Mouse (Mus musculus): ENCODE results near the gene Uchl4. TPM values are rescaled to one million over a fixed set of nuclear protein-coding genes. Genes with fewer than 3 reads are reported as not detected.
A peak's percentile ranks its signal among the peaks of the same experiment; 100 is the strongest.
"Not testable (repeated sequence)": the region's sequence is repeated elsewhere in the genome, so short reads cannot be mapped to it uniquely, and the experiment has no call there.

Uchl4 gene
- polyA plus RNA-seq, 1 experiment, result 2.5 TPM

GRCm38 (mm10) chr9:64268196-64268595 lies 33.2 kb downstream of the Uchl4 start:
- no peak for TF ChIP-seq CTCF (IDR thresholded peaks at IDR 0.05; ENCODE audit: borderline replicate concordance, insufficient read depth, low read length)
- TF ChIP-seq POLR2A (IDR thresholded peaks at IDR 0.05; ENCODE audit: low read depth, low read length), result no peak
- H3K4me3 ChIP-seq (ENCODE audit: insufficient read depth, low read length), result no peak overlapping the region
- no peaks in the 10 kb centered on the region for H3K4me1 ChIP-seq (ENCODE audit: control insufficient read depth, insufficient read depth, low read length)
- no peak overlapping the region for H3K27ac ChIP-seq (ENCODE audit: insufficient read depth, low read length)

DNA sequence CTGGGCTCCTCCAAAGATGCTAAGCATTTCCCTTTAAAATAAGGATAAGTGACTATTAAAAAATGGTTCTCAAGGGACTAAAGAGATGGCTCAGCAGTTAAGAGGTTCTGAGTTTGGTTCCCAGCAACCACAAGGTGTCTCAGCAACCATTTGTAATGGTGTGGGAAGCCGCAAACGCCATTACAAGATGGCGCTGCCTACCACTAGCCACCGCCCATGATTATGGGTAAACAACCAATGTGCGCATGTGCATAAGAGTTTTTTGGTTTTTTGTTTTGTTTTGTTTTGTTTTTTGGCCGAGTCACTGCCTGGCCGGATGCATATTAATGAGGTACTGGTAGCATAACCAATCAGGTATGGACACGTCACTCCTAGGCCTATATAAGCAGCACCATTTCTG lies 33.8 kb downstream of the Uchl4 start:
- not testable (repeated sequence) for H3K27ac ChIP-seq (ENCODE audit: insufficient read depth, low read length); H3K4me1 ChIP-seq (ENCODE audit: control insufficient read depth, insufficient read depth, low read length); H3K4me3 ChIP-seq (ENCODE audit: insufficient read depth, low read length)

GRCm38 (mm10) chr9:64271249-64271648 lies 36.2 kb downstream of the Uchl4 start:
- H3K4me3 ChIP-seq (ENCODE audit: insufficient read depth, low read length), result no peak overlapping the region
- TF ChIP-seq POLR2A (IDR thresholded peaks at IDR 0.05; ENCODE audit: low read depth, low read length) (no peak), CTCF (IDR thresholded peaks at IDR 0.05; ENCODE audit: borderline replicate concordance, insufficient read depth, low read length) (no peak)
- H3K4me1 ChIP-seq (ENCODE audit: control insufficient read depth, insufficient read depth, low read length), result no peaks in the 10 kb centered on the region
- no peak overlapping the region for H3K27ac ChIP-seq (ENCODE audit: insufficient read depth, low read length)

DNA sequence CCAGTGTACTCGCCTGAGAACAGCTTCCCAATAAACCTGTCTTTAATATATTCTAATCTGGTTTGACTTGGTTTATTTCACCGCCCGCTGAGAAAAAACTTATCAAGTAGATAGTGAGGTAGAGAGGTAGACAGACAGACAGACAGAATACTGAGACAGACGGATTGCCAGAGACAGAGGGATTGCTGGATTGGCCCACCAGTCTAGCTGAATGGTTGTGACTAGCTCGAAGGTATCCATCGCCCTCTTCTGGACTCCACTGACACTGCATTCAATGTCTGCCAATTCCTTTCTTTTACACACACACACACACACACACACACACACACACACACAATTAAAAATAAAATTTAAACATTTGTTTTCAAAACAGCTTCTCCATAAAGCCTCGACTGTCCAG lies 37.6 kb downstream of the Uchl4 start:
- H3K4me1 ChIP-seq (ENCODE audit: control insufficient read depth, insufficient read depth, low read length), result no peaks in the 10 kb centered on the region
- no peak overlapping the region for H3K4me3 ChIP-seq (ENCODE audit: insufficient read depth, low read length)
- TF ChIP-seq POLR2A (IDR thresholded peaks at IDR 0.05; ENCODE audit: low read depth, low read length) (no peak), CTCF (IDR thresholded peaks at IDR 0.05; ENCODE audit: borderline replicate concordance, insufficient read depth, low read length) (peak; percentile 47; the same call in 1 of the 2 replicates)
- no peak overlapping the region for H3K27ac ChIP-seq (ENCODE audit: insufficient read depth, low read length)

GRCm38 (mm10) chr9:64273757-64274156 lies 38.8 kb downstream of the Uchl4 start:
- Histone ChIP-seq H3K27ac (ENCODE audit: insufficient read depth, low read length) (no peak overlapping the region), H3K4me3 (ENCODE audit: insufficient read depth, low read length) (no peak overlapping the region), H3K4me1 (ENCODE audit: control insufficient read depth, insufficient read depth, low read length) (no peaks in the 10 kb centered on the region)
- TF ChIP-seq POLR2A (IDR thresholded peaks at IDR 0.05; ENCODE audit: low read depth, low read length) (no peak), CTCF (IDR thresholded peaks at IDR 0.05; ENCODE audit: borderline replicate concordance, insufficient read depth, low read length) (no peak)

DNA sequence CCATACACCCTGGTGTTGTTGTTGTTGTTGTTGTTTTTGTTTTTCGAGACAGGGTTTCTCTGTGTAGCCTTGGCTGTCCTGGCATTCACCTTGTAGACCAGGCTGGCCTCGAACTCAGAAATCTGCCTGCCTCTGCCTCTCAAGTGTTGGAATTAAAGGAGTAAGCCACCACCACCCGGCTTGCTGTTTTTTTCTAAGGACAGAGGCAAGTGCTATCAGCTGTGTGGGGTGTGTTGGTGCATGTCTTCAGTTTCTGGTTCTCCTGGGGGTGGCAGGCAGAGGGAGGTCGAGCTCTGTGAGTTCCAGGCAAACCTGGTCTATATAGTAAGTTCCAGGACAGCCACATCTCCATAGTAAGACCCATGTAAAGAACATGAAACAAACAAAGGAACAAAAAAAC lies 39.3 kb downstream of the Uchl4 start:
- no peaks in the 10 kb centered on the region for H3K4me1 ChIP-seq (ENCODE audit: control insufficient read depth, insufficient read depth, low read length)
- no peak for TF ChIP-seq POLR2A (IDR thresholded peaks at IDR 0.05; ENCODE audit: low read depth, low read length)
- TF ChIP-seq CTCF (IDR thresholded peaks at IDR 0.05; ENCODE audit: borderline replicate concordance, insufficient read depth, low read length), result no peak
- H3K27ac ChIP-seq (ENCODE audit: insufficient read depth, low read length), result no peak overlapping the region
- no peak overlapping the region for H3K4me3 ChIP-seq (ENCODE audit: insufficient read depth, low read length)

DNA sequence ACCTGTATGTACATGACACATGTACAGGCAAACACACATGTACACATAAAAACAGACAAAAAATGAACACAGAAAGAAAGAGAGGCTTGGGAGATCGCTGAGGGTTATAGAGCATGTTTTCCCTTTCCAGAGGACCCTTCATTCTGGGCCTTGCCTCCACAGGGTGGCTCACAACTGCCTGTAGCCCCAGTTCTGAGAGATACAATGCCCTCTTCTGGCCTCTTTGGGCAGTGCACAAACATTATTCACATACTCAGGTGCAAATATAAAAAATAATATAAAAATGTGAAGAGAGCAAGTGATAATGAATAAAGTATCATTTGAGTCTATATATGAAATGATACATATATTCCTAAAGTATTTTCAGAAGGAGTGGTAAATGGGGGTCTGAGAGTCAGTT lies 39.9 kb downstream of the Uchl4 start:
- no peak for TF ChIP-seq POLR2A (IDR thresholded peaks at IDR 0.05; ENCODE audit: low read depth, low read length)
- no peak for TF ChIP-seq CTCF (IDR thresholded peaks at IDR 0.05; ENCODE audit: borderline replicate concordance, insufficient read depth, low read length)
- Histone ChIP-seq H3K4me3 (ENCODE audit: insufficient read depth, low read length) (no peak overlapping the region), H3K4me1 (ENCODE audit: control insufficient read depth, insufficient read depth, low read length) (no peaks in the 10 kb centered on the region), H3K27ac (ENCODE audit: insufficient read depth, low read length) (no peak overlapping the region)

DNA sequence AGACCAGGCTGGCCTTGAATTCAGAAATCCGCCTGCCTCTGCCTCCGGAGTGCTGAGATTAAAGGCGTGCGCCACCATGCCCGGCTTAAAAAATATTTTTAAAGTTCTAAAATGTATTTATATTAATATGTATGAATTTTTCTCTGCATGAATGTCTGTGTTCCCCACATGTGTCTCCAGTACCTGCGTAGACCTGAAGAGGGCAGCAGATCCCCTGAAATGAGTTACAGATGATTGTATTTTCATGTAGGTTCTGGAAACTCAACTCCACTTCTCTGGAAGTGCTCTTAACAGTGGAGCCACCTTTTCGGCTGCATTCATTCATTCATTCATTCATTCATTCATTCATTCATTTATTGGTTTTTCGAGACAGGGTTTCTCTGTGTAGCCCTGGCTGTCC lies 42.7 kb downstream of the Uchl4 start:
- Histone ChIP-seq H3K4me1 (ENCODE audit: control insufficient read depth, insufficient read depth, low read length) (peaks cover 4% of the 10 kb centered on the region; the same call in 1 of the 2 replicates), H3K27ac (ENCODE audit: insufficient read depth, low read length) (no peak overlapping the region), H3K4me3 (ENCODE audit: insufficient read depth, low read length) (no peak overlapping the region)
- peak; percentile 38; the same call in 1 of the 2 replicates for TF ChIP-seq CTCF (IDR thresholded peaks at IDR 0.05; ENCODE audit: borderline replicate concordance, insufficient read depth, low read length)
- TF ChIP-seq POLR2A (IDR thresholded peaks at IDR 0.05; ENCODE audit: low read depth, low read length), result no peak

- Histone ChIP-seq H3K4me3 (ENCODE audit: insufficient read depth, low read length) (no peak overlapping the region), H3K4me1 (ENCODE audit: control insufficient read depth, insufficient read depth, low read length) (peaks cover 5% of the 10 kb centered on the region; the same call in 1 of the 2 replicates), H3K27ac (ENCODE audit: insufficient read depth, low read length) (no peak overlapping the region)
- TF ChIP-seq POLR2A (IDR thresholded peaks at IDR 0.05; ENCODE audit: low read depth, low read length) (no peak), CTCF (IDR thresholded peaks at IDR 0.05; ENCODE audit: borderline replicate concordance, insufficient read depth, low read length) (no peak)
Observed at GRCm38 (mm10) chr9:64278665-64279310, 43.8 kb downstream of the Uchl4 start.

- Histone ChIP-seq H3K27ac (ENCODE audit: insufficient read depth, low read length) (peak within 1 kb of the TSS; percentile 15), H3K4me3 (ENCODE audit: insufficient read depth, low read length) (peak within 1 kb of the TSS; percentile 81)
- TF ChIP-seq POLR2A (IDR thresholded peaks at IDR 0.05; ENCODE audit: low read depth, low read length) (peak; percentile 89), CTCF (IDR thresholded peaks at IDR 0.05; ENCODE audit: borderline replicate concordance, insufficient read depth, low read length) (no peak)
Observed at GRCm38 (mm10) chr9:64281105-64281780, 46.2 kb downstream of the Uchl4 start, which contains the start of gene Tipin. Gene Tipin (plus strand): TSS chr9:64281581.

More at GRCm38 (mm10) chr9:64281105-64281780, 46.2 kb downstream of the Uchl4 start, which contains the start of gene Tipin:
- peaks cover 5% of the 10 kb centered on the region; the same call in 1 of the 2 replicates for H3K4me1 ChIP-seq (ENCODE audit: control insufficient read depth, insufficient read depth, low read length)

All from embryonic fibroblast, embryonic 13.5 days (primary cell).